Mouse (Mus musculus): ENCODE data around the gene Dapk2. TPM values are rescaled to one million over a fixed set of nuclear protein-coding genes. Genes with fewer than 3 reads are reported as not detected.

Dapk2 gene
- total RNA-seq, 2 experiments from 2014 or later, result 0.31 to 0.58 TPM

DNA sequence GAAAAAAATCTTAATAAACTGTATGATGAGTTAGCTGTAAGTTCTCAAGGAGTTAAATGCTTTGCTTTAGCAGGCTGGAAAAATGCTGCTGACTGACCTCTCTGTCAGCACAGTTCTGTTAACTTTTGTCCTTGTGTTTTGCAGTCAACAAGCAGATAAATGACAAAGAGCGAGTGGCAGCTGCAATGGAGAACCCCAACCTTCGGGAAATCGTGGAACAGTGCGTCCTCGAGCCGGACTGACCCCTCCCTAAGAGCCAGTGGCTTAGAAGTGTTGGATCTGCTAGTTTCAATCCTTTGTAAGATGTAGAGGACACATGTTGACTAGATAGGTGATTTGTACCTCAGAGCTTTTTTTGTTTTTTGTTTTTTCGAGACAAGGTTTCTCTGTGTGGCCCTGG, 19.8 kb upstream of the Dapk2 start:
- no peak for ATAC-seq (replicated peaks; ENCODE audit: poor library complexity, severe bottlenecking)

GRCm38 (mm10) chr9:66142265-66142664, 15.8 kb upstream of the Dapk2 start:
- no peak for ATAC-seq (replicated peaks; ENCODE audit: poor library complexity, severe bottlenecking)

- ATAC-seq (replicated peaks; ENCODE audit: poor library complexity, severe bottlenecking), result peak; percentile 73; the same call in 1 of the 2 replicates
These were observed 13.8 kb upstream of the Dapk2 start for GRCm38 (mm10) chr9:66144248-66144647.

- ATAC-seq (replicated peaks; ENCODE audit: poor library complexity, severe bottlenecking), result no peak
These were observed 11.9 kb upstream of the Dapk2 start for GRCm38 (mm10) chr9:66146141-66146540.

DNA sequence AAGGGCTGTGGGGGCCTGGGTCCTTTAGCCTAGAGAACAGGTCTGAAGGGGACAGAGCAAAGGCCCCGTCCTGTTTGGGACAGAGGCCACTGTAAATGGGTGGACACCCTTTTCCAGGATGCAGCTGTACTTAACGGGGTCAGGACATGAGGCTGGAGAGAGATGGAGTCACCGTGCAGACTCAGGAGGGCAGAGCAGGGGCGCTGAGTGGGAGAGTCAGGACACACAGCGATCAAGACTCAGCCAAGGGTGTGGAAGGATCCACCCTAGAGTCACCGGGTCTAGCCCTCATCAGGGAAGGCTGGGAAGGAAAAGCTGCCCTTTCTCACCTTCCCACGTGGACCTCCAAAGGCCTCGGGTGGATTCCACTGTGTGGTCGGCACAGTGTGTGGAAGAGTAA, 6.0 kb upstream of the Dapk2 start:
- ATAC-seq (replicated peaks; ENCODE audit: poor library complexity, severe bottlenecking), result no peak

- no peak for ATAC-seq (replicated peaks; ENCODE audit: poor library complexity, severe bottlenecking)
These were observed 4.4 kb upstream of the Dapk2 start for GRCm38 (mm10) chr9:66153594-66153993.

DNA sequence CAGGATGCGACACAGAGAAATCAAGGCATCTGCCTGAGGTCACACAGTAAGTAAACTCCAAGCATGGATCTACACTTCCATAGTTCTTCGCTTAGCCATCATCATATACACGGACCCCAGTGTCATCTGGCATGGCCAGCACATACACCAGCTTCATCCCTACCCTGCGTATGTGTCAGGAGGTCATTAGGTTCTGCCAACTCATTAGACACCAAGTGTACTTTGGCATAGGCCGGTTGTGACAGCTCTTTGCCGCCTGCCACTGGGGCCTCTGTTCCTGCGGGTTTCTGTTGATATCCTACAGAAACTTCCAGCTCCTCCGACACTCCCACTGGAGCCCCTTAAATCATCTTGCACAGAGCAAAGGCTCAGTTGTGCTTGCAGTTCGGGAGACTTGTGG, 4.0 kb upstream of the Dapk2 start:
- ATAC-seq (replicated peaks; ENCODE audit: poor library complexity, severe bottlenecking), result no peak

- ATAC-seq (replicated peaks; ENCODE audit: poor library complexity, severe bottlenecking), result no peak
These were observed 2.5 kb upstream of the Dapk2 start for GRCm38 (mm10) chr9:66155534-66155933.

GRCm38 (mm10) chr9:66158885-66159430, 935 bp downstream of the Dapk2 start:
- ATAC-seq (replicated peaks; ENCODE audit: poor library complexity, severe bottlenecking), result no peak

DNA sequence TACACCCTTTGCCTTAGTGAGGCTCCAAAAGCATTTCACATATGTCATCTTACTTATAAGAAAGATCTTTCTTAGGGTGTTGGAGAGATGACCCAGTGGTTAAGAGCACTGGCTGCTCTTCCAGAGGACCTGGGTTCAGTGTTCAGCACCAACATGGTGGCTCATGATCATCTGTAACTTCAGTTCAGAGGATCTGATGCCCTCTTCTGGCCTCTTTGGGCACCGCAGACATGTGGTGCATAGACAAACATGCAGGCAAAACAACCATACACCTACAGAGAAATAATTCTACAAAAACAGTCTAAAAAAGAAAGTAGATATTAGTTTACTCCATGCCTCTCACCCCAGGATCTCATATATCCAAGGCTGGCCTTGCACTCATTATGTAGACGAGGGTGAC, 2.1 kb downstream of the Dapk2 start:
- no peak for ATAC-seq (replicated peaks; ENCODE audit: poor library complexity, severe bottlenecking)

- ATAC-seq (replicated peaks; ENCODE audit: poor library complexity, severe bottlenecking), result no peak
These were observed 5.0 kb downstream of the Dapk2 start for GRCm38 (mm10) chr9:66162995-66163394.

- ATAC-seq (replicated peaks; ENCODE audit: poor library complexity, severe bottlenecking), result no peak
These were observed 9.2 kb downstream of the Dapk2 start for GRCm38 (mm10) chr9:66167222-66167621.

DNA sequence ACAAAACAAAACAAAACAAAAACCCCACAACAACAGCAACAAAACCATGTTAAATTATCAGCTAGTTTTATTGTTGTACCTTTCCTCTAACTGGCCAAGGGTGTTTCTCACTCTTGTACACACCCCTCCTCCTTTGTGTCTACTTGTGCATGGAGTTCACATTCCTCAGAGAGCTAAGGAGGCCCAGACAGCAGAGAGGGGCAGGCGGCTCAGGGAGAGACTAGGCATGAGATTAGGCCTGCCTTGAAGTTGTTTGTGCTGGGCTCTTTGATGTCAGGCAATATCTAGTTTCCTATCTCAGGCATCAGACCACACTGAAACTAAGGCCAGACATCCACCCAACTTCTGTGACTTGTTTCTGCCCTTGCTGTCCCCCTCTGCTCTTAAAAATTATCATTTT, 10.2 kb downstream of the Dapk2 start:
- no peak for ATAC-seq (replicated peaks; ENCODE audit: poor library complexity, severe bottlenecking)

GRCm38 (mm10) chr9:66170506-66170905, 12.5 kb downstream of the Dapk2 start:
- no peak for ATAC-seq (replicated peaks; ENCODE audit: poor library complexity, severe bottlenecking)

GRCm38 (mm10) chr9:66171275-66171921, 13.4 kb downstream of the Dapk2 start:
- ATAC-seq (replicated peaks; ENCODE audit: poor library complexity, severe bottlenecking), result no peak

GRCm38 (mm10) chr9:66173316-66173855, 15.4 kb downstream of the Dapk2 start:
- ATAC-seq (replicated peaks; ENCODE audit: poor library complexity, severe bottlenecking), result no peak

DNA sequence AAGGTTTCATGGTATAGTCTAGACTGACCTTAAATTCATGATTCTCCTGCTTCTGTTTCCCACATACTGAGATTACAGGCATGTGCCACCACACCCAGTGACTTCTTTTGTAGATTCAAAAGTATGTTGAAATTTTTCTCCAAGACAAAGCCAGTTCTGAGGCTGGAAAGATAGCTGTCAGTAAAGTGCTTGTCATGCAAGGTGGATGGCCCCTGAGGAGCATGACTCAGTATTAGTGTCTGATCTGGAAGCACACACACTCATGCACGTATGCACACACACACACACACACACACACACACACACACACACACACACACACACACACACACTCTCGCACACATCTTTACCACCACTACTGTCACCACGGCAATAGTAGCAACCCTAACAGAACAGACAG, 17.0 kb downstream of the Dapk2 start:
- no peak for ATAC-seq (replicated peaks; ENCODE audit: poor library complexity, severe bottlenecking)

DNA sequence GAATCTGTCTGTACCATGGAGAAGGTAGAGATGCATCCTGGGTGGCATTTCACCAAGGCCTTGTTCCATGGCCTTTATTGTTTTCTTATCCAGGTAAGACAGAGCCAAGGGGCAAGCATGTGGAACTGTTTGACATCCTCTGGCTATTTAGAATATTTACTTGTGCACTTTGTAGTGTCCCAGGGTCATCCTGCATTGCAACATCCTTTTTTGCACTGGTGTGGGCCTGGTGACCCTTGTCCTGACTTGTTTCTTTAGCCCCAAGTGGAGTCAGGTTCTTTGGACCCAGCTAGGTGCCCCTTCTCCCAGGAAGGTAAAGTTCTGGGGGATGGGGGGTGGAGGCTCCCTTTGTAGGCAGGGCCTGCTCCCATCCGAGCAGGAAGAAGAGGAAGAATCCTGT, 20.0 kb downstream of the Dapk2 start:
- no peak for ATAC-seq (replicated peaks; ENCODE audit: poor library complexity, severe bottlenecking)

DNA sequence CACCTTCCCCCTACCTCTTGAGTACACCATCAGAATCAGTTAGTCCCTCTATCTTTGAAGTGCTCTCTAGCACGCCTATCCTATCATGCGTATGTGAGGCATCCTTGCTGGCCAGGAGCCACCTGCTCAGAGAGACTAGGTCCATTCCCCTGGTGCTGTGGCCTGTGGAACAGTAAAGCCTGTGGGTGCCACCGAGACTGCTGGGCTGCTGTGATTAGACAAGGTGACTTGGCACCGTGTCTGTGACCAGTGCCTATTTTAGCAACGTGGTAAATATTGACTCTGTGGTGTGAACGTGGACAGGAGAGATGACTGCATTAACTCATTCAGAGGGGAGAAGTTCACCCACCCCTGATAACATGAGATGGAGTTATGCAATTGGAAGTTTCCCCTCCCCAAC, 21.8 kb downstream of the Dapk2 start:
- no peak for ATAC-seq (replicated peaks; ENCODE audit: poor library complexity, severe bottlenecking)

DNA sequence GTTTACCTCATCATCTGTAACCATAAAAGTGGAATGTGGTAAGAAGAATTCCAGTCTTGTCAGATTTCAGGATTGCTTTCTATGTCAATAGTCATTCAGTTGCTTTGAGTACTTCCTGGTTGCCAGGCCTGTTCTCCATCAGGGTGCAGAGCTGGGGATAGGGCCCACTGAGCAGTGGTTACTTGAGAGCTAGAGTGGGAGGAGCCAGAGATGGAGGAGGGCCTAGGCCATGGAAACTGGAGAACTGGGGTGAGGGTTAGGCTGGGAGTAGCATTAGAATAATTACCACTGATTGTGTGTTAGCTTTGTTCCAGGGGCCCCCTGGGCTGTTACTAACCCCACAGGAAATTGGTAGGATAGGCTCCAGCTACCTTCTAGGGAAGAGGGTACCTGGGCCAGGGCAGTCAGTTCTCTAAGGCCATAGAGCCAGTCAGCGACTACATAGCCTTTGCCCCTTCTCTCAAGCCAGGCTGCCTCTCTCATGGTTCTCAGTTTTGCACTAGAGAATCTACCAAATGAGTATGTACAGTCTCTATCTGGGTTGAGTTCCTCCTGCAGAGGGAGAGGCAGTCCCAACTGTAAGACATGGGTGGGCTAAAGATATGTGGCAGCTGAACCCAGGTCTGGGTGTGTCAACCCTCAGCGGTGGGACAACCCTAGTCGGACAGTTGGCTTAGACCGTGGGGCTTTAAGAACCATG, 23.3 kb downstream of the Dapk2 start:
- no peak for ATAC-seq (replicated peaks; ENCODE audit: poor library complexity, severe bottlenecking)

DNA sequence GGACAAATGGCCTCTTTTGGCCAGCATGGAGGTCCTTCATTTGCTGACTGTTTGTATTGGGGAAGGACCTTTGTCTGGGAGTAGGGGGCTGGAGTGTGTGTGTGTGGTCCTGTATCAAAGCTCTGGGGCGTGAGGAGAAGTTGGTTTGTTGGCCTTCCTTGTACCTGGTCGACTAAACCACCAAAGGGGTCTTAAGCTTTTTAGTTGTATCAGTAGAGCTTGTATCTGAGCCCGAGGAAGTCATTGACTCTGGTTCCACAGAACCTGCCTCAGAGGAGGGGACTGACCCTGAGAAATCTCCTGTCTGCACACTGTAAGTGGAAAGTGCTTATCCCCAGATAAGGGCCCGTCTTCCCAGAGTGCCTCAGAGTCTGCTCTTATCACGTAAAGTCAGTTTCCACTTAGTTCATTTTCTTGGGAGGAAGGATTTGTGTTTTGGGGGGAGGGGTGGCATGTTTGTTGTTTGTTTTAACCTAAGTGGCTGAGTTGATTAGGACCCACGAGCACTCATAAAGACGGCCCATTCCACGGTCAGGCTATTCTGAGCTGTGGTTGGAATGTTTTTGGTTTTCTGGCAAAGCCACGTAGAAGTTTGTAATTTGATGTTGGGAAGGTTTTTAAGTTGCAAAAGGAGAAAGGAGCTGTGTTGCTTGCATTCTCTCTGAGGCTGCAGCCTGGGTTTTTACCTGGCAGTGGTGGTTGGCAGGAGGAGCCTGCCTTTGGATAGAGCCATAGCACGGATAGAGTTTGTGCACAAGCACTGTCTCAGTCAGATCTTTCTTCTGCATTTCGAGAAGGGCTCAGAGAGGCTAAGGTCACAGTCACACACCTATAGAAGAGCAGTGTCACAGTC, 24.0 kb downstream of the Dapk2 start:
- ATAC-seq (replicated peaks; ENCODE audit: poor library complexity, severe bottlenecking), result no peak

Measured in granulocyte monocyte progenitor cell, adult 5-6 weeks (primary cell).